Mouse (Mus musculus) erythroblast, embryonic 14.5 days (primary cell): ENCODE measurements around the gene Txndc15.

Experiments
- GATA1 ChIP-seq: IDR thresholded peaks from 2 replicates; pipeline ENCODE4 v1.6.1; 2012; ENCODE audit warnings: low read length, inconsistent platforms, mixed read lengths
- TAL1 ChIP-seq: IDR thresholded peaks from 3 replicates; pipeline ENCODE4 v1.6.1; 2012; ENCODE audit warnings: low read length, inconsistent platforms, mixed read lengths

DNA sequence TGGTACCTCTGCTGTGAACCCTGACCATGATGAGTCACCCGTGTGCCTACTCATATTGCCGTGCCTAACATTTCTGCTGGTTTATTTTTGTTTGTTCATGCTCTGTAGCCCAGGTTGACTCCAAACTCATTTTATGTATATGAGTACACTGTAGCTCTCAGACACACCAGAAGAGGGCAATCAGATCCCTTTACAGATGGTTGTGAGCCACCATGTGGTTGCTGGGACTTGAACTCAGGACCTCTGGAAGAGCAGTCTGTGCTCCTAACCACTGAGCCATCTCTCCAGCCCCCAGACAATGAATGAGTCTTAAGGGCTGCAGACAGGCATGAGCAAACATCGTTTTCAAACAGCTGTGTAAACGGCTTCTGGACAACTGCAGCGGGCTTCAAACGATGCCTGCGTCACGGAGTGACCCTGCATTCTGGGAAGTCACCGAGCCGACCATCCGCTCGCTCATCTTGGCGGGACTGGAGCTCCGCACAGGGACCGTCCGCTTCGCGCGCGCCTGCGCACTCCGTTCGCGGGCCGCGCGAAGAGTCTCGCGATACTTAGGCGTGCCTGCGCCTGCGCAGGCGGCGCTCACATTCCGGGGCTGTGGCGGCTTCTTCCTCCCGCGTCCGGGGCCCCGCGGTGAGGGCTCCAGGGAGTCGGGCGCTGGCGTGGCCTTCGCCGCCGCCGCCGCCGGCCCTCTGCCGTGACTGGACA is 21.8 kb upstream of the Txndc15 start, which contains the start of gene B230219D22Rik:
- TF ChIP-seq TAL1: no peak
- no peak for TF ChIP-seq GATA1
